Mouse (Mus musculus): ENCODE results near the gene Prkcsh.

The Prkcsh gene

DNA sequence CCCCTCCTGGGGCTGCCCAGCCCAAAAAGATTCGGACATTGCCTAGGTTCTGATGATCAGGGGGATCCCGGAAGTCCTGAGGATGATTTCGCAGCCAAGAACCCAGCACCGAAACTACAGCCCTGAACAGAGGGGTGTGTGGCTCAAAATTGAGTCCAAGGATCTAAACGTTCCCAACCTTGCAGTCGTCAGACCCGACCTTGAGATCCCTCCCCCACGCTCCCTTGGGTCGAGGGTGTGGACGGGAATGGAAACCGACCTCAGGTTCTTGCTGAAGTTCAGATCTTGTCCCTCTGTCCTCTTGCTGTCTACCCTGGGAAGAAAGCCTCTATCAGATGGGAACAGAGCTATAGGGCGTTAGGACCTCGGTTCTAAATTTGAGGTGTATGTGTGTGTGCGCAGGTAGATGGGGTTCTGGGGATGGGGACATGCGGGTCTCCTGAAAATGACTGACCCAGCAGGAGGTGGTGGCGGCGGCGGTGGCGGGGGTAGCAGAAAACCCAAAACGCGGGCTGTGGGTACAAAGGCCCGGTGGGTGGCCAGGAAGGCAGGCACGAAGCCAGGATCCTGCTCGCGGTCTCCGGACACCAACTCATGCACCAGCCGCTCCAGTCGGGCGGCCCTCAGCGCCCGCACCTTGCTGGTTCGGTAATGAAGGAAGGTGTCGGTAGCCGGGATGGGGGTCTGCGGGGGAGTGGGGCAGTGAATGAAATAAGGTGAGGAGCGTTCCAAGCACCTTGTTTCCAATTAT, 14.8 kb upstream of the Prkcsh start:
- no peak for DNase-seq (ENCODE audit: extremely low spot score)

DNA sequence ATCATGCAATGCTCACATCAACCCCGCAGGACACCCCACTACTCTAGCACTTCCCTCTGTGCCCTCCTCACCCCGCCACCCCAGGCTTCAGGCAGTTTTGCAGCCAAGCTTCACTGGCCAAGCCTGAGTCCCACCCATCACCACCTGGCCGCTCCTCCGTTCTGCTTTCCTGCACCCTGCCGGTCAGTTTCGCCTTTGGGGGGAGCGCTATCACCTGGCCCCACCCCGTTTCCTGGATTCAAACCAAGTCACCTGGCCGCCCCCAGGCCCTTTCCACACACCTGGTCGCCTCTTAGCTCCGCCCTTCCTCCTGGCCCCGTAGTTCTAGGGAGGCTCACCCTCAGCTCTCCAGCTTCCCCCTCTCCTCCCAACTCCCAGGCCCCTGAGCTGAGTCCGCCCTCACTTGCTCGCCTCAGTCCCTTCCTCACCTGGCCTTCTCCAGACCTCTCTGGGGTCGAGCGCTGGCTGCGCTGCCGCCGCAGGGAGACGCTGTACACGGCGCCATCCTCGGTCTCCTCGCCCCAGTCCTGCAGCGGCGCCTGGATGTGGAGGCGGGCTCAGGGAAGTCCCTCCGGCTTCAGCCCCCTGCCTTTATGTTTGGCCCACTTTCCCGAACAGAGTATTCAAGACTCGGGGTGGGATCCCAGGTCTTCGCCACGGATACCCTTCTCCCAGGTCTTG, 14.0 kb upstream of the Prkcsh start:
- DNase-seq (ENCODE audit: extremely low spot score), result peak; percentile 41

DNA sequence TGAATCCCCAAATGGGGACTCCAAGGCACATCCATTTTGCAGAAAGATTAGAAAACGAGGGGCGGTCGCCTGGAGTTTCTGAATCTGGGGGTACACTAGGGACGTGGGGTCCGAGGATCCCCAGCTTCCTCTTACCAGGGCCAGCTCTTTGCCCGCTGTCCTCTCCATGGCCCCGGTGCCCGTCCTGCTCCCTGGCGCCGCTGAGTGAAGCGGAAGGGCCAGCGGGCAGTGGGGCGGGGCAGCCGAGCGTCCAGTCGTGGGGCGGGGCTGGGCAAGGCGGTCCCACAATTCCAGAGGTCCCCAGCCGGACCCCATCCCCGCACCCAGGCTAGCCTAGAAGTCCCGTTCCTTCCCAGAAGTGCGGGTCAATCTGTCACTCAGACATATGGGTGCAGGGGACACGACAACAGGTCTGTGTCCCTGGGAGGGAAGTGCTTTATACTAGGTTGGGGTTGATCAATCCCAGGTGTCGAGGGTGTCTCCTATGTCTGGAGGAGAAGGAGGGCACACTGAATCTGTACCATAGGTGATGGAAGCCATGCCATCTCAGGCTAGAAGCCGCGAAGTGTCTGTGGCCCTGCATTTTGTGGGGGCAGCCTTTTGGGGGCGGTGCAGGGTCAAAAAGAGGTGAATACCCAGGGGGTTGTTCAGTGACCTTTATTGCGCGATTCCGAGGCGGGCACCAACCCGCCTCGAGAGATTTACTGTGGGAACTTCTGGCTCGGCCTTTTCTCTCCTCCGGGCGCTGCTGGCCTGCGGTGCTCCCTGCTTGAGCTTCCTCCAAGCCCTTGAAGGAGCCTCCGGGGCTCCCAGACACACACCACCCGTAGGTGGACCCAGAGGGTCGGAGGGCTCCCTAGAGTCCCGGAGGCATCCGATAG, 13.1 kb upstream of the Prkcsh start, which contains the start of gene Rgl3:
Rgl3 (minus strand) TSS at position 217 of the 881 bp plus-strand sequence.
- peak; percentile 64 for DNase-seq (ENCODE audit: extremely low spot score)

DNA sequence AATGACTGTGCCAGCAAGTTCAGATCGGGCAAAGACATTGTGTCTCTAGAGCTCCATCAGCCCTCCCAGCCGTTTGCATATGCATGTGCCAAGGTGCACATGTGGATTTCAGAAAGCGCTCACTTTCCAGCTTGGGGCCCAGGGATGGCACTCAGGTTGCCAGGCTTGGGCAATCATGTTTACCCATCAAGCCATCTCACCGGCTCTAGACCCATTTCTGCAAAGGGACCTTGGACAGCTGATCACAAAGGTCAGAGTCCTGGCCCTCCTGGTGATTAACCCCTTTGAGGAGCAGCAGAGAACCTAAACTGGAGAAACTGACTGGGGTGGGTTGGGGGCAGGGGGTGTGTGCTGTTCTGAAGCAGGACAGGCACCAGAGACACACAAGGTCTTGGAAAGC, 10.4 kb upstream of the Prkcsh start:
- DNase-seq (ENCODE audit: extremely low spot score), result no peak

DNA sequence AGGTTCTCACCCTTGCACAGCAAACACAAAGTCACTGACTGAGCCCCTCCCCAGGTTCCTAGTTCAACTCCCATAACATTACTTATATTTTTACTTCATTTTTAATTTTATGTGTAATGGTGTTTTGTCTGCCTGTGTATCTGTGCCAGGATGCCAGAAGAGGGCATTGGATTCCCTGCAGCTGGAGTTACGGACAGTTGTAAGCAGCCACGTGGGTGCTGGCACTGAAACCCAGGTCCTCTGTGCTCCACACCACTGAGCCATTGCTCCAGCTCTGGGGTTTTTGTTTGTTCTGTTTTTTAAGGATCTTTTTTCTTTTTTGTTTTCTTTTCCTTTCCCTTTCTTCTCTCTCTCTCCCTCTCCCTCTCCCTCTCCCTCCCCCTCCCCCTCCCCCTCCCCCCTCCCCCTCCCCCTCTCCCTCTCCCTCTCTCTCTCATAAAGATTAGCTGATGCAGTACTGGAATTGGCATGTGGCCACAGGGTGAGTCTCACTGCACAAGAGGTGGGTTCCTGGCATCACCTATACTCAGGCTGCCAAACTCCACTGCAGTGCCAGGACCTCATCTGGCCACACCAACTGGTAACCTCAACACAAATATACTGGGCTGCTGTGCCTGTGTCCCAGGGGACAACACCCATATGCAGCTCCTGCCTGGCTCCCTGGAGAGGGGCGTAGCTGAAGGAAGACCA, 6.3 kb upstream of the Prkcsh start:
- DNase-seq (ENCODE audit: extremely low spot score), result no peak

DNA sequence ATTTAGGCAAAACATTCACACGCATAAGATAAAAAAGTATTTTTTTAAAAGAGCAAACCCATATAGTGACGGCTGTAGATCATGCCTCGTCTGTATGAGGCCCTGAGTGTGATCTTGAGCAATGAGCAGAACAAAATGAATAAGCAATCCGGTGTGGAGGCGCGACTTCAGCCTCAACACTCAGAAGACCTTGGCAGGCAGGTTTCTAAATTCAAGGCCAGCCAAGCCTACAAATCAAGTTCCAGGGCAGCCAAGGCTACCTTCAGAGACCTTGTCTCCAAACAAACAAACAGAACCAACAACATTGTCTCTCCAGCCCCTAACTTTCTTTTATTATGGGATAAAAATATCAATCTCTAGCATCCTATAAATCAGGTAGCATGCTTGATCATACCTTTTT, 2.3 kb upstream of the Prkcsh start:
- no peak for DNase-seq (ENCODE audit: extremely low spot score)

DNA sequence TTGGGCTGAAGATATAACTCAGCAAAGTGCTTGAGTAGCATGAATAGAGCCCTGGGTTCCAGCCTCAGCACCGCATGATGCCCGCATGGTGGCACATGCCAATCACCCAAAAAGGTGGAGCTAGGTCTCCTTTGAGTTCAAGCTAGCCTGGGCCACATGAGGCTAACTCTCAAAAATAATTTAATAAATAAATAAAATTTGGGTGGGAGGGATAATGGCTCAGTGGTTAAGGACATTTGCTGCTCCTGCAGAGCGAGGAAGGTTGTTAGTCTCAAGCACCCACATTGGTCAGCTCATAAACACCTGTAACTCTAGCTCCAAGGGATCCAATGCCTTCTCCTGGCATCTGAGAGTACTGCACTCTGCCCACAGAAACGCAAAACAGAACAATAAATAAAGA, 973 bp upstream of the Prkcsh start:
- DNase-seq (ENCODE audit: extremely low spot score), result no peak

DNA sequence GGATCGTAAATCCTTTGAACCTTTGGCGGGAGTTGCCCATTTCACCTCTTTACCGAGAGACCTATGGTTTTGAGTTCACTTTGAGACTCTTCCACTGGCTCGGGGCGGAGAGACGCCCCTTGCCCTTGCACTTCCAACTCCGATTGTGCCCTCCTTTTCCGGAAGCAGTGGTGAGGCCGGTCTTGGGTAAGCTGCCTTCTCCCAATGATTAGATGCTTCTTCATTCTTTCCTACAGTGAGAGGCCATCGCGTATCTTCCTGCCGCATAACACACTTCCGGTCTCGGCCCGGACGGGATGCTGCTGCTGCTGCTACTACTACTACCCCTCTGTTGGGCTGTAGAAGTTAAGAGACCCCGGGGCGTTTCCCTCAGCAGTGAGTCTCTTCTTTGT, 553 bp downstream of the Prkcsh start:
- DNase-seq (ENCODE audit: extremely low spot score), result no peak

DNA sequence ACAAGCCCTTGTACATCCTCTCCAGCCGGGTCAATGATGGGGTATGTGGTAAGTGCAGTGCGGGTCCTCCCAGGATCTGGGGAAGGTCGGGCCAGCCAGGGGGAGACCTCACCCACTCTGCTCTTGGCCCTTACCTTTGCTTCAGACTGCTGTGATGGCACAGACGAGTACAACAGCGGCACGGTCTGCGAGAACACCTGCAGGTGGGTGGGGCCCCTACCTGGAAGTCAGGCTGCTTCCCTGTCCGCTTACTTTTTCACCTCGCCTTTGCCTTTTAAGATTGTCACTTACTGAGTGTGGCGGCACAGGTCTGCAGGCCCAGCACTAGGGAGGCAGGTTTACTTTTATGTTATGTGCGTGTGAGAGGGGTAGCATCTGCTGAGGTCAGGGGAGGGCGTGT, 1.9 kb downstream of the Prkcsh start:
- no peak for DNase-seq (ENCODE audit: extremely low spot score)

DNA sequence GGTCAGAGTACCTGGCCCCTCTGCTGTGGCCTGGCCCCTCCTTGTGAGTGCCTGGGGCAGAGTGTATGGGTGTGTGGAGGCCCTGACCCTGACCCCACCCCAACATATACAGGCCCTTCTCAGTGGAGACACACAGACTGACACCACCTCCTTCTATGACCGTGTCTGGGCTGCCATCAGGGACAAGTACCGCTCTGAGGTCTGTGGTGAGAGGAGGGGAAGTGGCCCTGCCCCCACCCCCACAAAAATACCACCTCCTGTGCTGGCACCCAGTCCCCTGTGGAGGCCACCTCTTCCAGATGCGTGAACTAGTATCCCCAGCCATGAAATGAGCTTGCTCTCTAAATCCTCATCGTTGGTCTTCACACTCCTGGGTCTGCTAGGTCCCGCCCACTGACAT, 8.4 kb downstream of the Prkcsh start:
- DNase-seq (ENCODE audit: extremely low spot score), result no peak

DNA sequence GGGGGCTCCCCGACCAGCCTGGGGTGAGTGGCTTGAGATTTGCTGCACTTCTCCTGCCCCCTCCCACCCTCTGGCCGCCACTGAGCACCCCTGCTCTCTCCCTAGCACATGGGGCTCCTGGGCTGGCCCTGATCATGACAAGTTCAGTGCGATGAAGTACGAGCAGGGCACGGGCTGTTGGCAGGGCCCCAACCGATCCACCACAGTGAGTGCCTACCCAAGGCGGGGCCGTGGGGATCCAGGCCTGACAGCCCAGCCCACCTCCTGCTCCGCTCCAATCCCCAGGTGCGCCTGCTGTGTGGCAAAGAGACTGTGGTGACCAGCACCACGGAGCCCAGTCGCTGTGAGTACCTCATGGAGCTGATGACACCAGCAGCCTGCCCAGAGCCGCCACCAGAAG, 10.1 kb downstream of the Prkcsh start:
- DNase-seq (ENCODE audit: extremely low spot score), result no peak

DNA sequence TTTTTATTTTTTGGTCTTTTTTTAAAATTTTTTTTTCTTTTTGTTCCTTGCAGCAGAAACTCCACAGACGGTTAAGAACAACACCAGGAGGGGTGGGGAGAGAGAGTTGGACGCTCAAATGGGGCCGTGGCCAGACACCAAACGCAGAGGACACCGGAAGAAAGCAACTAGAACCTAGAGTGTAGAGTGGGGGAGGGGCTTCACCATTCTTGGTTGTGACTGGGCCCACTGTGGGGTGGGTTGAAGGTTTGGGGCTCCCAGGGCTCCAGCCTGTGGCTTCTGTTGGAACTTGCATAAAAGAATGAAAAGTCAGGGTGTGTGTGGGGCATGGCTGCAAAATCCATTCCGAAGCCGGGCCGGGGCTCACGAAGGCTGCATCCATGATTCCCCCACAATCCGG, 13.6 kb downstream of the Prkcsh start:
- no peak for DNase-seq (ENCODE audit: extremely low spot score)

DNA sequence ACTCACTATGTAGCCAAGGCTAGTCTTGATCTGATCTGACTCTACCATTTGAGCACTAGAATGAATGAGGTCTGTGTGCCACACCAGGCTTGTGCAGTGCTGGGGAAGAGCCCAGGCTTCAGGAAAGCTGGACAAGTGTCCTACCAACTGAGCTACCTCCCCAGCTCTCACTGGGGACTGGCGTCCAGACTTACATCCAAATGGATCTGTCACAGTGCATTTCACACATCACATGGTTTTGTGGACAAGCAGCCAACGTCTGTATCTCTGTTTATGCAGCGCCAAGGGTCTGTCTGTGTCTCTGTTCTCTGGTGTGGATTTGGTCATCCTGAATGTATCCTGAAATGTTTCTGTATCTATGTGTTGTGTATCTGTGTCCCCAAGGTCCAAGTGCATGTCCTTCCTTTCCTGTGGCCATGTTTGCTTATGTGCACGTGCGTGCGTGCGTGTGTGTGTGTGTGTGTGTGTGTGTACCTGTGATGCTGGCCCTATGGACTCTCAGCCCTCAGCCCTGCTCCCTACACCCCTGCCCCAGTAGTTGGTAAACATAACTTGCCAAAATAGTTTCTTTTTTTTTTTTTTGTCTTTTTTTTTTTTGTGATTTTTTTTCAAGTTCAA, 14.7 kb downstream of the Prkcsh start:
- DNase-seq (ENCODE audit: extremely low spot score), result no peak

DNA sequence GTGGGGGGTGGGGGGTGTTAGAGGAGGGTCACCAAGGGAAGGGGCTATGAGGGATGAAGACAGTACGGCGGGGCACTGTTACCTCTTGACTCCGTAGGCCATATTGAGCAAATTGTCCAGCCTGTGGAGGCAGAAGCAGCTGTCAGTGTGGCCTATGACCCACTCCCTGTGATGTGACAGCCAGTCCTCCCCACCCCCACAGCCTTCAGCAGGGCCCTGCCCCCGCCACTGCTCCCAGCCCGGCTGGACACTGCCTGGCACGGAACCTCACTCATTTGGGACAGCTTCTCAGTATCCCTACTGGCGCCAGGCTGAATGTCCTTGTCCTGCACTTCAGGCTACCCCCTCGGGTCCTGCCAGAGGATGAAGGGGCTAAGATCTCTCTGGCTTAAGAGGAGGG, 22.0 kb downstream of the Prkcsh start:
- no peak for DNase-seq (ENCODE audit: extremely low spot score)

DNA sequence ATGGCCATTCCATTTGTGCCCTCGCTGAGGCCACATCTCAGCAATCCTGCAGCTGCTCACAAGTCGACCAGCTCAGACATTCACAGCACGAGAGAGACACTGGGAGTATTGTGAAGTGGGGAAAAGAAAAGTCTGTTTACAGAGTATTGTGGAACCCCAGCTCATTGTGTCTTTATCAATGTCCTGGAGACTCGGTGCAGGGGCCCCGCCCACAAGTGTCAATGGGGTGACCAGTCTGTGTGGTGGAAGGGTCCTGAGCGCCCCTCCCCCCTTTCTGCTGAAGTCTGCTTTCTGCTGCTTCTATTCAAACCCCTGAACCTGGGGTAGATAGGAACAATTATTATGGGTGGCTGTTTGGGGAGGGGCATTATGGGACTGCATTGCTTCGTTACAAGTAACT, 25.9 kb downstream of the Prkcsh start:
- DNase-seq (ENCODE audit: extremely low spot score), result peak; percentile 43

DNA sequence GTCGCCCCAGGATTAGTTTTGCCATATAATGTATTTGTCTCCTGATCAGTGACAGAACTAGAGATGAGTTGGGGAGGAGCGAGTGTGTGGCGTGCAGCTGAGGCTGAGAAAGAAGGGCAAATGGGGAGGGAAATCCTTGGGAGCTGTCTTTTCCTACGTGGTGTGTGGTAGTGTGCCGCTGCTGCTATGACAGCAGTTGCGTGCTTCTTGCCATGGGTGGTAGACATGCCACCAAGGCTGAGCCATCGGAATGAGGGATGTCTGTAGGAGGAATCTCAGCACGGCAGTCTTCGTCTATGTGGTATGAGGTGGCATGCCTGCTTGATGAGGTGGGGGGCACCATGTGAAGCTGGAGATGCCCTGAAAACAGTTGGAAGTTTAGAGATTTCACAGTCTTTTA, 27.8 kb downstream of the Prkcsh start:
- no peak for DNase-seq (ENCODE audit: extremely low spot score)

DNA sequence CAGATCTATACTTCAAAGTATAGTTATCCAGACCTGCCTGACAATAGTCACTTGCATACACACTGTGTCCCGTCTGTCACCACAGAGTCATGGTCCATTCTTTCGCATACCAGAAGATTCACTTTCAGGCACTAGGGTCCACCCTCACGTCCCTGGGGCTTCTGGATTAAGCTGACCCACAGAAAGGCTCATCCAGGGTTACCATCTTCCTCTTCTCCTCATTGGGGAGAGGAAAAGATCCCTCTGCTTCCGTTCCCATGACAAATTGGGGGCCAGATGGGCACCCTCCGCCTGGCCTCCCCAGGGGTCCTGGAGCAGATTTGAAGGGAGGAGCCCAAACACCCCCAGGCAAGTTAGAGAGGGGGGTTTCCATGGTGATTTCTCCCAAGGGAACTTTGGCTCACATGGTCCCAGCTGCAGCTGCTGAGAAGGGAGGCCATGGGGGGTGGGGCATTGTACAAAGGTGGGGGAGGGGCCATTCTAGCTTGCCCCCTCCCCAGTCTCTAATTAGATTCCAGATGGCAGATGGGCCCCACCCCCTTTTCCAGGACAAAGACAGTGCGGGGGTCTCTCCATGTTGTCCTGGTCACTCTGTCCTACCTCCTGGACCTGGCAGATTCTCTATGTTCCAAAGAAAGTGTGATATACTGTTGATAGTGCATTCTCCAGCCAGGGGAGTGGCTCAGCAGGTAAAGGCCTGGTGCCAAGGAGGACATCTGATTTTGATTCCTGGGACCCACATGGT, 32.9 kb downstream of the Prkcsh start:
- DNase-seq (ENCODE audit: extremely low spot score), result no peak

DNA sequence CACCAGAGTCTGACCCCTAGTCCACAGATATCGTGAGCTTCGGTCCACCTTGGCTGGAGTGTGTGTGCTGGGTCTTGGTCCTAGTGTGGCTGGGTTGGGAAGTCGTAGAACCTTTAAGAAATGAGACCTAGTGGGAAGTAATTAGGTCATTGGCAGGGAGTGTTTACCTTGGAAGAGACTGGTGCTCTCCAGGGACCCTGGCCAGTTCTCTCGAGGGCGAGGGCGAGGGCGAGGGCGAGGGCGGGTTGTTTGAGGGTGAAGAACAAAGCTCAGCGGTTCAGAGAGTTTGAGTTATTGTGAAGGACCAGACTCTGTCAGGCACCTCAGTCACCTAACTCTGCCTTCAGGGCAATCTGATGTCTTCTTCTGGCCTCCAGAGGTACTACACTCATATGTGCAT, 35.2 kb downstream of the Prkcsh start:
- no peak for DNase-seq (ENCODE audit: extremely low spot score)

DNA sequence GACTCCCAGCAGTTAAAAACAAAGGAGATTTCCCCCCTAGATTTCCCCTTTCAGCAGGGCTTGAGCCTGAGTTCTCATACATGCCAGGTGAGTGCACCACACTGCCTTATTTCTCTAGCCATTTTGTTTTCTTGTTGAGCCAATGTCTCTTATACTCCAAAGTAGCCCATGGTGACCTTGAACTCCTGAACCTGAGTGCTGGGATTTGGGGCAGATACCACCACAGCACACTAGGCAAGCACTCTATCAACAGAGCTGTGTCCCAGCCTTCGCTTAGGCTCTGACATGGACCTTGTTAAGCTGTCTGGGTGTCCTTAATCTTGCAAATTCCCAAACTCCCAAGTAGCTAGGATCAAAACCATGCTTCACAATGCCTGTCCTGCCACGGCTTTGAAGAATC, 39.2 kb downstream of the Prkcsh start:
- DNase-seq (ENCODE audit: extremely low spot score), result no peak

DNA sequence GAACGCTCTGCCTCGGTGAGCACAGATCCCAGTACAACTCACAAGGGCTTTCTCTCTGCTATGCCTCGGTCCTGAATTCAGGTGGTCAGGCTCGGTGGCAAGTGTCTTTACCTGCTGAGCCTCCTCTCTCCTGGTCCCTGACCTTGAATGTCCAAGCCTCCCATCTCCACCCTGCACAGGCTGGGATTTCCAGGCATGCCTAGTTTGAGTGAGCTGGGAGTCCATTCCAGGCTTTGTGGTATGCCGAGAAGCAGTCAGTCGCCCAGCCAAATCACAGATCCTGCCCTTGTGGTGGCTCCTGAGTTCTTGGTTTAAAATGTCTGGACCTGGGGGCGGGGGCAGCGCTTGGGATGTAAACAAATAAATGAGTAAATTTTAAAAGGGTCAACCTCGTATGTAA, 44.7 kb downstream of the Prkcsh start:
- DNase-seq (ENCODE audit: extremely low spot score), result no peak

DNA sequence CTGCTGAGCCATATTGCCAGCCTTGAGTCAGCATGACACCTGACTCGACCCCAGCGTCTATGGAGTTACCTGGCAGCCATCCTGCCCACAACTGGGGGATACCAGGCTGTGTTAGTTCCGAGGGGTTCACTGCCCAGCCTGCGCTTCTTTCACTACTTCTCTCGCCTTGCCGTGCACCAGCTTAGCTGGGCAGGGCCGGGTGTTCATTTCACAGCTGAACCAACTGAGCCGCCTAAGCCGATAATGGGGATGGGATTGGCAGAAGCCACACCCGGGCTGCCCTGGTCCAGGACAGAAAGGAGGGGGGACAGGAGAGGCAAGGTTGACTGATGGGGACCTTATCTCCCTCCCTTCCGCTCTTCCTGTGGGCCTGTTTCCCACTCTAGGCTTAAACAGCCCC, 46.7 kb downstream of the Prkcsh start:
- no peak for DNase-seq (ENCODE audit: extremely low spot score)

Data from embryo, embryonic 9.5 days (tissue).